Mouse (Mus musculus) ES-Bruce4 (cell line): ENCODE measurements around the gene Mex3a.

Experiments used
- CTCF ChIP-seq: IDR thresholded peaks from one replicate; pipeline ENCODE4 v1.8.1; 2011; ENCODE audit warnings: low read depth, low read length
- EP300 ChIP-seq: IDR thresholded peaks from 2 replicates; pipeline ENCODE4 v1.6.1; 2011; ENCODE audit warnings: low read depth, low read length; ENCODE audit not compliant: insufficient read depth
- POLR2A ChIP-seq: IDR thresholded peaks from one replicate; pipeline ENCODE4 v1.8.1; 2011; ENCODE audit warnings: low read length; ENCODE audit not compliant: insufficient read depth

DNA sequence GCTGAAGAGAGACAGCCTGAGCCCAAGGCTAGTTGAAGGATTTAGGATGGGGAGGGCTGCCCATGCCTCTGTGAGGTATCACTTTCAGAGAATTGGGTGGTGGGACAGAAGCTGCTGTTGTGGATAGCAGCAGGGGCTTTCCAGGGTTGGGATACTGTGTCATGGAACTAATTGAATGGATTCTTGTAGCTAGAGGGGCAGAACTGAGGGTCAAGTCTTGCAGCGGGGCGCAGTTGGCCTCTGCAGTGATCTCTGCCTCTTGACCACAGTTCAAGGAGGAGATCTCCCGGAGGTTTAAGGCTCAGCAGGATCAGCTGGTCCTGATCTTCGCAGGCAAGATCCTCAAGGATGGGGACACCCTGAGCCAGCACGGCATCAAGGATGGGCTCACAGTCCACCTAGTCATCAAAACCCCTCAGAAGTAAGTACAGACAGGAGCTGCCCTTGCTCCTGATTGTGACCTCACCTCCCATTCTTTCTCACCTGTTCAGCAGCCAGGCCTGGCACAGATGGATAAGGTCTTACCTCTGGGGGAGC lies 22.9 kb downstream of the Mex3a start:
- no peak for TF ChIP-seq CTCF
- no peak for TF ChIP-seq POLR2A
- TF ChIP-seq EP300: no peak
